Comparison of ENCODE assay signal across 18 mouse cellular contexts in the genomic region with DNA sequence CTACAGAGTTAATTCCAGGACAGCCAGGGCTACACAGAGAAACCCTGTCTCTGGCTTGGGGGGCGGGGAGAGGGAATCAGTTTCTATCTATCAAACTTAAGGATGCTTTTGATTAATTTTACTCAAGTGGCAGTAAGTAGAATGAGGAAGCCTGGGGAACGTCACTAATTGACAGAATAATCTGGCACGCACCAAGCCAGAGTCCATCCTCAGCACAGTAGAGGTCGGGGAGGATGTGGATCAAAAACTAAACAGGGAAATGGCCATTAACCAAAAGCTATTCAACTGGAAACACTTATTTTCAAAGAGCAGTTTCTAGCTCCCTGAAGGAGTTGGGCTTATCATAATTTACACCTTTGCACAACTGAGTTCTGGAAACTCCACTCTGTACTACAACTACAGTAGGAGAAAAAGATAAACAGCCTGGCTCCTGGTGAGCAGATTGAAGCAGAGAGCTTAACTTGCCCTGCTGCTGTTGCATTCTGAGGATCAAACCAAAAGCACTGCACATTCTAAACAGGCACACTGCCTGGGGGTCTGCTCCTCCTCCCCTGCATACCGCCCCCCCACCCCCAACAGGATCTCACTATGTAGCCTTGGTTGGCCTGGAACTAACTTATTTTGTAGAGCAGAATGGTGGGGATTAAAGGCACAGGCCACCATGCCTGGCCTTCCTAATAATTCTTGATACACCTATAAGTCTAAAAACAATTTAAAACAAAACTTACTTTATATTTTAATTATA.
DNase-seq lines count a peak whose midpoint lies in the region; ATAC-seq and TF ChIP-seq lines count a peak whose summit lies in the region.
"Had no signal": no experiment of that assay in that cellular context is flagged by ENCODE, and none has a peak within 500 bp of the region (broad histone marks: within the 10 kb centered on the region; RNA-seq: fewer than 3 reads in every experiment).

No protein-coding gene starts in this region.

- TF ChIP-seq EP300 in stomach, postnatal 0 days (optimal IDR thresholded peaks at IDR 0.05): no peak

- no peaks in the 10 kb centered on the region for H3K27me3 ChIP-seq in midbrain, embryonic 12.5 days
- no peaks in the 10 kb centered on the region for H3K27me3 ChIP-seq in midbrain, embryonic 16.5 days (ENCODE audit: control insufficient read depth, insufficient read depth, low read depth, low read length)
- H3K27me3 ChIP-seq in stomach, postnatal 0 days (ENCODE audit: control insufficient read depth, insufficient read depth, low read length): no peaks in the 10 kb centered on the region
- H3K27me3 ChIP-seq in intestine, embryonic 15.5 days (replicated peaks): no peaks in the 10 kb centered on the region
- H3K27me3 ChIP-seq: embryonic facial prominence, embryonic 13.5 days; stomach, embryonic 15.5 days had no signal

- no peak overlapping the region for H3K9ac ChIP-seq in midbrain, embryonic 12.5 days (replicated peaks)
- H3K9ac ChIP-seq in midbrain, embryonic 16.5 days (ENCODE audit: low read depth, low read length): no peak overlapping the region
- no peak overlapping the region for H3K9ac ChIP-seq in stomach, postnatal 0 days (ENCODE audit: low read length)
- no peak overlapping the region for H3K9ac ChIP-seq in intestine, embryonic 15.5 days
- H3K9ac ChIP-seq: embryonic facial prominence, embryonic 13.5 days; forebrain, embryonic 13.5 days; stomach, embryonic 15.5 days had no signal

- no peak overlapping the region; the same call in 1 of the 2 replicates for H3K27ac ChIP-seq in midbrain, embryonic 12.5 days (replicated peaks)
- no peak overlapping the region for H3K27ac ChIP-seq in midbrain, embryonic 16.5 days (ENCODE audit: low read length)
- no peak overlapping the region for H3K27ac ChIP-seq in stomach, postnatal 0 days (replicated peaks)
- no peak overlapping the region for H3K27ac ChIP-seq in intestine, embryonic 15.5 days
- H3K27ac ChIP-seq: embryonic facial prominence, embryonic 13.5 days; forebrain, embryonic 13.5 days; heart, adult 2 months; stomach, embryonic 15.5 days had no signal

- no peaks in the 10 kb centered on the region for H3K9me3 ChIP-seq in midbrain, embryonic 12.5 days
- H3K9me3 ChIP-seq in midbrain, embryonic 16.5 days (replicated peaks; ENCODE audit: control insufficient read depth, low read length, poor library complexity, severe bottlenecking): no peaks in the 10 kb centered on the region
- H3K9me3 ChIP-seq in stomach, postnatal 0 days (ENCODE audit: control insufficient read depth, low read length): no peaks in the 10 kb centered on the region
- no peaks in the 10 kb centered on the region for H3K9me3 ChIP-seq in intestine, embryonic 15.5 days
- H3K9me3 ChIP-seq: embryonic facial prominence, embryonic 13.5 days; forebrain, embryonic 13.5 days; stomach, embryonic 15.5 days had no signal

- ATAC-seq in midbrain, embryonic 12.5 days (ENCODE audit: low FRiP score, low read depth): peak; percentile 48
- ATAC-seq in midbrain, embryonic 16.5 days: no peak
- ATAC-seq in stomach, postnatal 0 days (ENCODE audit: low FRiP score, low TSS enrichment): 0 out of 2 replicates have a peak, but pooled peaks have one; percentile 21
- no peak for ATAC-seq in intestine, embryonic 15.5 days
- ATAC-seq: CD4-positive, CD25-positive, alpha-beta regulatory T cell, adult 4 months; forebrain, embryonic 13.5 days had no signal

- DNase-seq in kidney, adult 8-10 months: peak; percentile 11 to 29
- DNase-seq in kidney, postnatal 10 days: no peak
- DNase-seq in c-Kit-positive CD71-positive TER-119-negative erythroid progenitor cells, embryonic 14.5 days (ENCODE audit: low read depth): peak; percentile 37
- DNase-seq in stomach, postnatal 0 days (ENCODE audit: low spot score): no peak
- no peak for DNase-seq in gastrocnemius, adult 18-20 months (ENCODE audit: low spot score)
- DNase-seq: cerebellum, adult 9-10 months; heart, adult 2 months; layer of hippocampus, adult 9-11 months; left cerebral cortex, postnatal 4 days; lung, adult 18-20 months; thymus, postnatal 4 days had no signal

- WGBS in midbrain, embryonic 12.5 days: 13% methylated on average over 5 of the region's 5 CpGs
- WGBS in midbrain, embryonic 16.5 days: 22% methylated on average over 5 of the region's 5 CpGs
- WGBS in stomach, postnatal 0 days: 49% methylated on average over 5 of the region's 5 CpGs
- 27% methylated on average over 5 of the region's 5 CpGs for WGBS in intestine, embryonic 15.5 days

- H3K36me3 ChIP-seq in midbrain, embryonic 12.5 days: no peaks in the 10 kb centered on the region
- H3K36me3 ChIP-seq in midbrain, embryonic 16.5 days (ENCODE audit: control insufficient read depth, insufficient read depth, low read length): no peaks in the 10 kb centered on the region
- no peaks in the 10 kb centered on the region for H3K36me3 ChIP-seq in stomach, postnatal 0 days (ENCODE audit: control insufficient read depth, insufficient read depth, low read length)
- H3K36me3 ChIP-seq in intestine, embryonic 15.5 days: no peaks in the 10 kb centered on the region
- H3K36me3 ChIP-seq: embryonic facial prominence, embryonic 13.5 days; stomach, embryonic 15.5 days had no signal

- TF ChIP-seq CTCF in stomach, postnatal 0 days (IDR thresholded peaks at IDR 0.05; ENCODE audit: low read depth): no peak

- no peak overlapping the region for H3K4me3 ChIP-seq in midbrain, embryonic 12.5 days
- no peak overlapping the region for H3K4me3 ChIP-seq in midbrain, embryonic 16.5 days (ENCODE audit: low read depth, low read length)
- no peak overlapping the region for H3K4me3 ChIP-seq in stomach, postnatal 0 days (ENCODE audit: low read depth, low read length)
- H3K4me3 ChIP-seq in intestine, embryonic 15.5 days (replicated peaks): no peak overlapping the region
- H3K4me3 ChIP-seq: embryonic facial prominence, embryonic 13.5 days; forebrain, embryonic 13.5 days; heart, adult 2 months; stomach, embryonic 15.5 days had no signal

- H3K4me2 ChIP-seq in midbrain, embryonic 12.5 days (replicated peaks): no peak overlapping the region
- no peak overlapping the region for H3K4me2 ChIP-seq in midbrain, embryonic 16.5 days (ENCODE audit: low read length)
- no peak overlapping the region for H3K4me2 ChIP-seq in stomach, postnatal 0 days (replicated peaks; ENCODE audit: low read depth)
- H3K4me2 ChIP-seq in intestine, embryonic 15.5 days (replicated peaks): no peak overlapping the region
- H3K4me2 ChIP-seq: embryonic facial prominence, embryonic 13.5 days; forebrain, embryonic 13.5 days; stomach, embryonic 15.5 days had no signal

- peaks cover 32% of the 10 kb centered on the region for H3K4me1 ChIP-seq in midbrain, embryonic 12.5 days
- peaks cover 5% of the 10 kb centered on the region; the same call in 1 of the 2 replicates for H3K4me1 ChIP-seq in midbrain, embryonic 16.5 days (ENCODE audit: control insufficient read depth, insufficient read depth, low read length)
- H3K4me1 ChIP-seq in stomach, postnatal 0 days (replicated peaks; ENCODE audit: control insufficient read depth, insufficient read depth): no peaks in the 10 kb centered on the region
- H3K4me1 ChIP-seq in intestine, embryonic 15.5 days (replicated peaks): peaks cover 7% of the 10 kb centered on the region
- H3K4me1 ChIP-seq: stomach, embryonic 15.5 days had no signal

Comparison
In these comparisons a context has a peak if more than half of its experiments do, and no peak if none do; other contexts are left out.
1. DNase-seq: peak in kidney, adult 8-10 months (2 of 2) and c-Kit-positive CD71-positive TER-119-negative erythroid progenitor cells, embryonic 14.5 days (single experiment); none in kidney, postnatal 10 days (single experiment), stomach, postnatal 0 days (single experiment) and gastrocnemius, adult 18-20 months (single experiment).
2. ATAC-seq: peak in midbrain, embryonic 12.5 days (single experiment) and stomach, postnatal 0 days (single experiment); none in midbrain, embryonic 16.5 days (single experiment) and intestine, embryonic 15.5 days (single experiment).